Mouse (Mus musculus) E14TG2a.4 (cell line): ENCODE measurements around the gene Stambpl1.

Experiments
- CTCF ChIP-seq: conservative IDR thresholded peaks from 2 replicates; pipeline ENCODE4 v1.5.1; 2014; ENCODE audit warnings: low read length
- POU5F1 ChIP-seq: IDR thresholded peaks from 2 replicates; pipeline ENCODE4 v1.6.1; 2014; ENCODE audit warnings: low read length, borderline replicate concordance

GRCm38 (mm10) chr19:34242925-34243324, 50.9 kb downstream of the Stambpl1 start:
- TF ChIP-seq CTCF (no peak), POU5F1 (no peak)
